Mouse (Mus musculus): ENCODE data around the gene C1qtnf7. TPM values are rescaled to one million over a fixed set of nuclear protein-coding genes. Genes with fewer than 3 reads are reported as not detected.

C1qtnf7 gene
- polyA plus RNA-seq, 1 experiment, result not detected

DNA sequence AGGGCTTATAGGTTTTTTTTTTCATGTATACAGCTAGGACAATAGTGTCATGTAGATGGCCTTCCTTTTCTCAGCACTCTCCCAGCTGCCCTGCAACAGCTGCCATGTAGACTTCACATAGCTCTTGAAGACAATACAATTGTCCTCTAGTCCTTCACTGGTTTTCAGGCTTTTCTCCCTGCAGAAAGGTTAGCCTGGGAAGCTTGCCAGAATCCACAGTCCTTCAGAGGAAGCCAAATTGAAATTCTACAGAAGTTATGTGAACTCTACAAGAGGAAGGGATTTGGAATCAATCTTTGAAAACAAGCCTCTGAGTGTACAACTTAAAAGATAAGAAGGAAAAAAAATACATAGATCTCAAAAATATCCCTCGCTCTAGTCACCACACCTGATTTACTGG is 94.4 kb downstream of the C1qtnf7 start:
- no peaks in the 10 kb centered on the region for H3K27me3 ChIP-seq (ENCODE audit: control insufficient read depth, insufficient read depth, insufficient read length)
- no peaks in the 10 kb centered on the region for H3K36me3 ChIP-seq (ENCODE audit: control insufficient read depth, insufficient read depth)
- TF ChIP-seq CEBPB (IDR thresholded peaks at IDR 0.05; ENCODE audit: low read depth), result no peak
- TF ChIP-seq MAX (IDR thresholded peaks at IDR 0.05), result no peak
- TF ChIP-seq CTCF (IDR thresholded peaks at IDR 0.05; ENCODE audit: control insufficient read depth, insufficient read depth, insufficient read length), result no peak
- TF ChIP-seq USF1 (IDR thresholded peaks at IDR 0.05; ENCODE audit: low read depth), result no peak
- TF ChIP-seq MYOD1 (IDR thresholded peaks at IDR 0.05; ENCODE audit: control insufficient read depth, insufficient read length, low read depth), result no peak
- TF ChIP-seq FOSL1 (IDR thresholded peaks at IDR 0.05; ENCODE audit: insufficient read depth, low read length, poor library complexity, severe bottlenecking), result no peak
- no peak for TF ChIP-seq MYOG (IDR thresholded peaks at IDR 0.05; ENCODE audit: control insufficient read depth, extremely low read depth, insufficient read length)
- no peaks in the 10 kb centered on the region for H3K79me3 ChIP-seq (ENCODE audit: low read depth)
- no peak overlapping the region for H3ac ChIP-seq (ENCODE audit: control insufficient read depth, insufficient read length, low read depth)
- no peaks in the 10 kb centered on the region for H3K79me2 ChIP-seq (ENCODE audit: control insufficient read depth, insufficient read depth)
- H3K4me3 ChIP-seq (ENCODE audit: insufficient read depth, poor library complexity, severe bottlenecking), result no peak overlapping the region

DNA sequence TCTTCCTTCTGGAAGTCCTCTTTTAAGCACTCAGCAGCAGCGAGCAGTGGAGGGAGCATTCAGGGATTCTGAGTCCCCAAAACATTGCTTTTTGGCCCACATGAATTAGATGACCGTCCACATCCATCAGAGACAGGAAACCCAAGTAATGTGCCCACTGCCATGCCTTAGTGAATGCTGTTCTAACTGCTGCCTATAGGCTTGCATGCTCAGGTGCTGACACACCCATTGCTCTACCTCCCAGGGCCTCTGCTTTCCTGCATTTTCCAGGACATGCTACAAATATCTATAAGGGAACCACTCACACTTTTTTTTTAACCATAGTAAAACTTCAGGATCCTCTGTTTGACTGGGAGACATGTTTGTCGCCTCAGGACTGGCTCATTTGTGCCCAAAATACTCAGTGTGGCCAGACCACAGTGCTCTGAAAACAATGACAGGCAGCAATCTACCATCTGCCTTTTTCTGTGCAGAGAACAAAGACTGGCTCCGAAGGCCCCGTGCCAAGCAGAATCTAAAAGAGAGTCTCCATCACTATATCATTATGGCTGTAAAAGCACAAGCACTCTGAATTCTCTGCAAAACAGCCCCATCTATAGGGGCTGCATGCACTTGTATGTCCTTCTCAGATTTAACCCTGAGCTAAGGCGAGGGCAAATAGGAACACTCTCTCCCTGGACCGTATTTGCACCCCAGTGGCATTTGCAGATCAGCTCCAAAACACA is 106.4 kb downstream of the C1qtnf7 start:
- Histone ChIP-seq H3K4me3 (ENCODE audit: insufficient read depth, poor library complexity, severe bottlenecking) (no peak overlapping the region), H3ac (ENCODE audit: control insufficient read depth, insufficient read length, low read depth) (no peak overlapping the region), H3K79me3 (ENCODE audit: low read depth) (no peaks in the 10 kb centered on the region), H3K79me2 (ENCODE audit: control insufficient read depth, insufficient read depth) (no peaks in the 10 kb centered on the region), H3K36me3 (ENCODE audit: control insufficient read depth, insufficient read depth) (no peaks in the 10 kb centered on the region), H3K27me3 (ENCODE audit: control insufficient read depth, insufficient read depth, insufficient read length) (no peaks in the 10 kb centered on the region)
- TF ChIP-seq USF1 (IDR thresholded peaks at IDR 0.05; ENCODE audit: low read depth), result no peak
- no peak for TF ChIP-seq MYOD1 (IDR thresholded peaks at IDR 0.05; ENCODE audit: control insufficient read depth, insufficient read length, low read depth)
- TF ChIP-seq CTCF (IDR thresholded peaks at IDR 0.05; ENCODE audit: control insufficient read depth, insufficient read depth, insufficient read length), result no peak
- no peak for TF ChIP-seq MAX (IDR thresholded peaks at IDR 0.05)
- TF ChIP-seq MYOG (IDR thresholded peaks at IDR 0.05; ENCODE audit: control insufficient read depth, extremely low read depth, insufficient read length), result no peak
- no peak for TF ChIP-seq FOSL1 (IDR thresholded peaks at IDR 0.05; ENCODE audit: insufficient read depth, low read length, poor library complexity, severe bottlenecking)
- TF ChIP-seq CEBPB (IDR thresholded peaks at IDR 0.05; ENCODE audit: low read depth), result no peak

DNA sequence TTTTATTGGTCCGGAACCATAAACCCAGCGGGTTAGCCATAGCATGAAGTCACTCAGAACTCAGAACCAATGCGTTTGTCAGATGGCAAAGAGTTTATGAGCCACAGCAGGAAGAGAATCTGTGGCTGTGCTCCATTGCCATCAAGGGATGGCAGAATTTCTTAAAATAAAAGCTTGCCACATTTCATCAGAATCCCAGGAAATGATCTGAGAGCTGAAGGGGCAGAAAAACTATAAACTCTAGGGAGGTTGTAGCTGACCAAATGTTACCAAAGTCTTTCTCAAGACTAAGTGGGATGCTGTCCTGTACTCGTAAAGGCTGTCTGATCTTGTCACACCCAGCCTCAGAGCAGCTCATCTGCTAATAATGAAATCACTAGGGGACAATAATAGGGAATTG is 110.1 kb downstream of the C1qtnf7 start:
- Histone ChIP-seq H3K79me2 (ENCODE audit: control insufficient read depth, insufficient read depth) (no peaks in the 10 kb centered on the region), H3K4me3 (ENCODE audit: insufficient read depth, poor library complexity, severe bottlenecking) (no peak overlapping the region), H3K27me3 (ENCODE audit: control insufficient read depth, insufficient read depth, insufficient read length) (no peaks in the 10 kb centered on the region), H3K36me3 (ENCODE audit: control insufficient read depth, insufficient read depth) (no peaks in the 10 kb centered on the region), H3K79me3 (ENCODE audit: low read depth) (no peaks in the 10 kb centered on the region), H3ac (ENCODE audit: control insufficient read depth, insufficient read length, low read depth) (no peak overlapping the region)
- TF ChIP-seq MAX (IDR thresholded peaks at IDR 0.05) (no peak), CTCF (IDR thresholded peaks at IDR 0.05; ENCODE audit: control insufficient read depth, insufficient read depth, insufficient read length) (no peak), MYOG (IDR thresholded peaks at IDR 0.05; ENCODE audit: control insufficient read depth, extremely low read depth, insufficient read length) (no peak), FOSL1 (IDR thresholded peaks at IDR 0.05; ENCODE audit: insufficient read depth, low read length, poor library complexity, severe bottlenecking) (no peak), MYOD1 (IDR thresholded peaks at IDR 0.05; ENCODE audit: control insufficient read depth, insufficient read length, low read depth) (no peak), USF1 (IDR thresholded peaks at IDR 0.05; ENCODE audit: low read depth) (no peak), CEBPB (IDR thresholded peaks at IDR 0.05; ENCODE audit: low read depth) (no peak)

DNA sequence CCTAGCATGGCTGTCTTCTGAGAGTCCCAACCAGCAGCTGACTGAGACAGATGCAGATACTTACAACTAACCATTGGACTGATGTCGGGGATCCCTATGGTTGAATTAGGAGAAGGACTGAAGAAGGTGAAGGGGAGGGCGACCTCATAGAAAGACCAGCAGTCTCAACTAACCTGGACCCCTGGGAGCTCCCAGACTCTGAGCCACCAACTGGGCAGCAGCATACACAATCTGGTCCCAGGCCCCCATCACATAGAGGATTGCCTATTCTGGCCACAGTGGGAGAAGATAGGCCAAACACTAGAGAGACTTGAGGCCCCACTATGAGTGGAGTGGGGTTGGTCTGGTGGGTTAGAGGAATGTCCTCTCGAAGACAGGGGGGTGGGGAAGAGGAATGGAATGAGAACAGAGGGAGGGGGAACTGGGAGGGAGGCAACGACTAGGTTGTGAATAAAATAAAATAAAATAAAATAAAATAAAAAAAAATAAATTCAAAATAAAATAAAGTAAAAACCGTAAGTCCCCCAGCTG is 118.8 kb downstream of the C1qtnf7 start:
- TF ChIP-seq CEBPB (IDR thresholded peaks at IDR 0.05; ENCODE audit: low read depth) (no peak), FOSL1 (IDR thresholded peaks at IDR 0.05; ENCODE audit: insufficient read depth, low read length, poor library complexity, severe bottlenecking) (no peak), CTCF (IDR thresholded peaks at IDR 0.05; ENCODE audit: control insufficient read depth, insufficient read depth, insufficient read length) (no peak), MYOG (IDR thresholded peaks at IDR 0.05; ENCODE audit: control insufficient read depth, extremely low read depth, insufficient read length) (no peak), MYOD1 (IDR thresholded peaks at IDR 0.05; ENCODE audit: control insufficient read depth, insufficient read length, low read depth) (no peak), MAX (IDR thresholded peaks at IDR 0.05) (no peak), USF1 (IDR thresholded peaks at IDR 0.05; ENCODE audit: low read depth) (no peak)
- no peaks in the 10 kb centered on the region for H3K36me3 ChIP-seq (ENCODE audit: control insufficient read depth, insufficient read depth)
- H3K27me3 ChIP-seq (ENCODE audit: control insufficient read depth, insufficient read depth, insufficient read length), result no peaks in the 10 kb centered on the region
- H3K79me3 ChIP-seq (ENCODE audit: low read depth), result no peaks in the 10 kb centered on the region
- no peak overlapping the region for H3K4me3 ChIP-seq (ENCODE audit: insufficient read depth, poor library complexity, severe bottlenecking)
- no peaks in the 10 kb centered on the region for H3K79me2 ChIP-seq (ENCODE audit: control insufficient read depth, insufficient read depth)
- no peak overlapping the region for H3ac ChIP-seq (ENCODE audit: control insufficient read depth, insufficient read length, low read depth)

DNA sequence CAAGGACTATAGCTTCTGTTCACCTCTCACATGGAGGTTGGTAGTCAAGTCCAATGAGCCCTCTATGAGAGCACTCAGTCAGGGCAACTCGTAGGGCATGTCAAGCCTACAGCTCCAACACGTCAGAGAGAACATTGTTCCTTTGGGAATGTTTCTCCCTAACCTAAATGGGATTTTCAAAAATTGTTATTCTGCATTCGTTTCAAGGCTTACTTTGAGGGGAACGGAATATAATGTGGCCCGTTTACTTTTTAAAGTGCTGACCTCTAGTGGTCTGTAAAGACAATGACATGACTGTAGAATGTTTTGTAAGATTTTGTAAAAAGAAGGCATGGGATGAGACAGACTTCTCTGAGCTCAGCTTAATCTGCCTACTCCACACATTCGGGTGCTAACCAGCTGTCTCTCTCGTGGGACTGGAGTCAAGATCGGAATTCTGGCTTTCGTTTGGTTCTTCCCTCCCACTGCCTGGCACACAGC is 119.3 kb downstream of the C1qtnf7 start:
- Histone ChIP-seq H3K4me3 (ENCODE audit: insufficient read depth, poor library complexity, severe bottlenecking) (no peak overlapping the region), H3K79me3 (ENCODE audit: low read depth) (no peaks in the 10 kb centered on the region), H3ac (ENCODE audit: control insufficient read depth, insufficient read length, low read depth) (no peak overlapping the region), H3K79me2 (ENCODE audit: control insufficient read depth, insufficient read depth) (no peaks in the 10 kb centered on the region), H3K27me3 (ENCODE audit: control insufficient read depth, insufficient read depth, insufficient read length) (no peaks in the 10 kb centered on the region), H3K36me3 (ENCODE audit: control insufficient read depth, insufficient read depth) (no peaks in the 10 kb centered on the region)
- TF ChIP-seq CEBPB (IDR thresholded peaks at IDR 0.05; ENCODE audit: low read depth) (no peak), USF1 (IDR thresholded peaks at IDR 0.05; ENCODE audit: low read depth) (no peak)
